Mouse (Mus musculus) MEL (cell line): ENCODE measurements around the gene Gm813. TPM values are rescaled to one million over a fixed set of nuclear protein-coding genes. Genes with fewer than 3 reads are reported as not detected.

Experiments used
- DNase-seq: peaks from one replicate; pipeline ENCODE4 v3.0.0; 2011; ENCODE audit warnings: low read depth, low spot score
- H3K27ac ChIP-seq: 2 replicates; pipeline ENCODE4 v1.5.1; 2012; ENCODE audit warnings: low read depth, mild to moderate bottlenecking, control low read depth, low read length, moderate library complexity; ENCODE audit not compliant: control insufficient read depth
- H3K27me3 ChIP-seq, 2 experiments: fragments of 150-350 bp in 1 of 2; sonication (generic) in 1 of 2; 2 replicates each; pipeline ENCODE4 v1.6.1; 2012; ENCODE audit warnings: low read length in 2 of 2, mild to moderate bottlenecking in 2 of 2, improper control_type of control experiment in 1 of 2, moderate library complexity in 1 of 2; ENCODE audit not compliant: insufficient read depth in 2 of 2, control insufficient read depth in 1 of 2
- H3K36me3 ChIP-seq, 2 experiments: 2 replicates each; pipeline ENCODE4 v1.6.1; 2012 to 2014; ENCODE audit warnings: low read length in 2 of 2, improper control_type of control experiment in 1 of 2, inconsistent platforms in 1 of 2, mild to moderate bottlenecking in 1 of 2; ENCODE audit not compliant: insufficient read depth in 2 of 2, control insufficient read depth in 1 of 2
- H3K4me1 ChIP-seq, 2 experiments: fragments of 150-350 bp in 1 of 2; sonication (generic) in 1 of 2; 2 replicates each; pipeline ENCODE4 v1.6.1; 2012; ENCODE audit warnings: low read length in 2 of 2, improper control_type of control experiment in 1 of 2, mild to moderate bottlenecking in 1 of 2; ENCODE audit not compliant: insufficient read depth in 2 of 2, control insufficient read depth in 1 of 2
- H3K4me3 ChIP-seq, 2 experiments: fragments of 150-350 bp in 1 of 2; sonication (generic) in 1 of 2; 2 replicates each; pipeline ENCODE4 v1.5.1; 2012; ENCODE audit warnings: low read depth in 2 of 2, low read length in 2 of 2, mild to moderate bottlenecking in 2 of 2, moderate library complexity in 2 of 2, control low read depth in 1 of 2, improper control_type of control experiment in 1 of 2; ENCODE audit not compliant: control insufficient read depth in 1 of 2, insufficient read depth in 1 of 2
- H3K79me2 ChIP-seq: 2 replicates; pipeline ENCODE4 v1.6.1; 2012; ENCODE audit warnings: mild to moderate bottlenecking, low read length, moderate library complexity; ENCODE audit not compliant: control insufficient read depth, poor library complexity, insufficient read depth
- H3K9ac ChIP-seq: 2 replicates; pipeline ENCODE4 v1.6.1; 2012; ENCODE audit warnings: low read depth, mild to moderate bottlenecking, control low read depth, low read length, moderate library complexity; ENCODE audit not compliant: control insufficient read depth, poor library complexity, severe bottlenecking
- H3K9me3 ChIP-seq: fragments of 150-350 bp; sonication (generic); replicated peaks from 2 replicates; pipeline ENCODE4 v1.6.1; 2012; ENCODE audit warnings: mild to moderate bottlenecking, low read length, improper control_type of control experiment, moderate library complexity; ENCODE audit not compliant: insufficient read depth
- CHD1 ChIP-seq: IDR thresholded peaks from 2 replicates; pipeline ENCODE4 v1.6.1; 2012; ENCODE audit warnings: low read depth, mild to moderate bottlenecking, inconsistent platforms, low read length, improper control_type of control experiment
- CTCF ChIP-seq, 3 experiments: IDR thresholded peaks in 2 of 3; conservative IDR thresholded peaks in 1 of 3; 2 replicates each; pipeline ENCODE4 v1.5.1; 2011 to 2012; ENCODE audit warnings: low read length in 3 of 3, low read depth in 2 of 3, mild to moderate bottlenecking in 2 of 3, improper control_type of control experiment in 1 of 3, inconsistent platforms in 1 of 3, mixed read lengths in 1 of 3, moderate library complexity in 1 of 3; ENCODE audit not compliant: control insufficient read depth in 1 of 3, insufficient read depth in 1 of 3, poor library complexity in 1 of 3, severe bottlenecking in 1 of 3
- E2F4 ChIP-seq: IDR thresholded peaks from 2 replicates; pipeline ENCODE4 v1.6.1; 2011; ENCODE audit warnings: low read depth, low read length, improper control_type of control experiment, borderline replicate concordance
- ELF1 ChIP-seq: IDR thresholded peaks from 2 replicates; pipeline ENCODE4 v1.6.1; 2014; ENCODE audit warnings: low read depth, mild to moderate bottlenecking, inconsistent platforms, low read length, improper control_type of control experiment, moderate library complexity
- ETS1 ChIP-seq: IDR thresholded peaks from 2 replicates; pipeline ENCODE4 v1.6.1; 2012; ENCODE audit warnings: low read depth, mild to moderate bottlenecking, inconsistent platforms, low read length, improper control_type of control experiment, moderate library complexity
- GATA1 ChIP-seq: IDR thresholded peaks from 2 replicates; pipeline ENCODE4 v1.6.1; 2011; ENCODE audit warnings: low read depth, low read length, improper control_type of control experiment
- JUND ChIP-seq: IDR thresholded peaks from 2 replicates; pipeline ENCODE4 v1.6.1; 2011; ENCODE audit warnings: low read depth, mild to moderate bottlenecking, improper control_type of control experiment, low read length
- MEF2A ChIP-seq: IDR thresholded peaks from 2 replicates; pipeline ENCODE4 v1.6.1; 2014; ENCODE audit warnings: low read depth, mild to moderate bottlenecking, inconsistent platforms, low read length, improper control_type of control experiment; ENCODE audit not compliant: poor library complexity, insufficient replicate concordance, severe bottlenecking; ENCODE audit errors: extremely low read depth
- MYB ChIP-seq: IDR thresholded peaks from 2 replicates; pipeline ENCODE4 v1.6.1; 2011; ENCODE audit warnings: mild to moderate bottlenecking, low read depth, low read length, improper control_type of control experiment
- NELFE ChIP-seq: IDR thresholded peaks from 2 replicates; pipeline ENCODE4 v1.6.1; 2011; ENCODE audit warnings: low read depth, low read length, improper control_type of control experiment
- POLR2A ChIP-seq, 2 experiments: IDR thresholded peaks; 2 replicates each; pipeline ENCODE4 v1.6.1; 2011 to 2012; ENCODE audit warnings: low read length in 2 of 2, mild to moderate bottlenecking in 2 of 2, control low read depth in 1 of 2, improper control_type of control experiment in 1 of 2, low read depth in 1 of 2, moderate library complexity in 1 of 2; ENCODE audit not compliant: control insufficient read depth in 1 of 2, insufficient read depth in 1 of 2, poor library complexity in 1 of 2
- RCOR1 ChIP-seq: IDR thresholded peaks from 2 replicates; pipeline ENCODE4 v1.6.1; 2012; ENCODE audit warnings: low read depth, mild to moderate bottlenecking, inconsistent platforms, low read length, improper control_type of control experiment
- SIN3A ChIP-seq: IDR thresholded peaks from 2 replicates; pipeline ENCODE4 v1.6.1; 2012; ENCODE audit warnings: low read length, improper control_type of control experiment, inconsistent platforms
- SMC3 ChIP-seq: IDR thresholded peaks from 2 replicates; pipeline ENCODE4 v1.6.1; 2011; ENCODE audit warnings: low read depth, low read length, improper control_type of control experiment
- TBP ChIP-seq: IDR thresholded peaks from 2 replicates; pipeline ENCODE4 v1.8.0; 2011; ENCODE audit warnings: low read depth, low read length, improper control_type of control experiment
- TCF12 ChIP-seq: IDR thresholded peaks from 2 replicates; pipeline ENCODE4 v1.6.1; 2014; ENCODE audit warnings: low read depth, mild to moderate bottlenecking, inconsistent platforms, low read length, improper control_type of control experiment, moderate library complexity
- ZMIZ1 ChIP-seq: IDR thresholded peaks from 2 replicates; pipeline ENCODE4 v1.6.1; 2012; ENCODE audit warnings: low read depth, mild to moderate bottlenecking, inconsistent platforms, low read length, improper control_type of control experiment, moderate library complexity
- ZNF384 ChIP-seq: IDR thresholded peaks from 2 replicates; pipeline ENCODE4 v1.6.1; 2012; ENCODE audit warnings: low read depth, mild to moderate bottlenecking, inconsistent platforms, low read length, improper control_type of control experiment
- polyA plus RNA-seq, 2 experiments: library from polyadenylated mRNA; stranded (reverse) in 1 of 2; unstranded in 1 of 2; fragments of >175 nt in 1 of 2; fragments of >200 nt in 1 of 2; gene quantifications; 2 replicates each; pipeline versions ENCODE4 v1.2.1 to v1.2.4; 2012; ENCODE audit warnings: low replicate concordance in 2 of 2, low read depth in 1 of 2; ENCODE audit not compliant: insufficient read length in 2 of 2, insufficient read depth in 1 of 2, missing spikeins in 1 of 2
- total RNA-seq: library from RNA; depleted of rRNA; stranded (reverse); fragments of 300-350 nt; gene quantifications from 2 replicates; pipeline ENCODE4 v1.2.3, GENCODE M21; 2012

The Gm813 gene
- total and polyA plus RNA-seq, 3 experiments = not detected

DNA sequence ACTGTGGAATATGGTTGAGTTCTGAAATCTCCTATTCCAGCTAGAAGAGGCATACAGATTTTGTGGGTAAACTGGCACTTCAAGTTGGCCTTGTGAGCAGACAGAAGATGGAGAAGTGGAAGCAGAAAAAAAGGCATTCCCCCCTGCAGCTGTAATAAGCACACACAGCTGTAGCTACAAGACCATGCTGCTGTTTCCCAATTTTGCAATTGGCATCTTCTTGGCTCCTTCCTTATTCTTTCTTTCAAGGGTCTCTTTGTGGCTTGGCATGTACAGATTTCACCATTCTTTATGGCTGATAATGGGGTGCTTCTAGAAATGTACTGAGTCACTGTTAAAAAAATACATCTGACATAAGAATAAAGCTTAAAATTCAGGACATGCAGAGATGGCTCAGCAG lies 568 bp upstream of the Gm813 start:
- no peak for TF ChIP-seq ZMIZ1
- TF ChIP-seq SMC3 = no peak
- no peak for TF ChIP-seq TBP
- no peak for TF ChIP-seq SIN3A
- TF ChIP-seq ETS1 = no peak
- no peak for TF ChIP-seq TCF12
- TF ChIP-seq GATA1 = no peak
- no peak for TF ChIP-seq NELFE
- TF ChIP-seq ELF1 = no peak
- TF ChIP-seq ZNF384 = 0 out of 2 replicates have a peak, but pooled peaks have one; percentile 15
- TF ChIP-seq CHD1 = no peak
- no peak for TF ChIP-seq E2F4
- 0 out of 2 replicates have a peak, but pooled peaks have one; percentile 6 for TF ChIP-seq RCOR1
- no peak for TF ChIP-seq MEF2A
- H3K27ac ChIP-seq = no peak overlapping the region

GRCm38 (mm10) chr16:58612969-58613368 lies 3.8 kb downstream of the Gm813 start:
- 0 out of 4 replicates have a peak, but pooled peaks cover 0 to 6% of the 10 kb centered on the region in 2 experiments for H3K4me1 ChIP-seq
- no peak overlapping the region for H3K27ac ChIP-seq
- no peaks in the 10 kb centered on the region for H3K36me3 ChIP-seq
- no peaks in the 10 kb centered on the region for H3K9me3 ChIP-seq
- peak; percentile 54 for DNase-seq
- no peaks in the 10 kb centered on the region for H3K79me2 ChIP-seq
- H3K9ac ChIP-seq = no peak overlapping the region
- TF ChIP-seq CTCF (IDR thresholded peaks at IDR 0.05 in 2 of 3, conservative IDR thresholded peaks at IDR 0.05 in 1 of 3; ENCODE audit: control insufficient read depth in 1 of 3, insufficient read depth in 1 of 3, low read depth in 2 of 3, low read length in 3 of 3, poor library complexity in 1 of 3, severe bottlenecking in 1 of 3) = no peak
- no peak for TF ChIP-seq POLR2A (IDR thresholded peaks at IDR 0.05; ENCODE audit: control insufficient read depth in 1 of 2, insufficient read depth in 1 of 2, low read depth in 1 of 2, low read length in 2 of 2, poor library complexity in 1 of 2)
- no peak for TF ChIP-seq JUND
- no peak for TF ChIP-seq MEF2A
- TF ChIP-seq MYB = no peak
- TF ChIP-seq ETS1 = no peak
- H3K4me3 ChIP-seq = no peak overlapping the region
- H3K27me3 ChIP-seq = no peaks in the 10 kb centered on the region

More for the DNA sequence above, 568 bp upstream of the Gm813 start:
- Histone ChIP-seq H3K4me1 (0 out of 4 replicates have a peak, but pooled peaks cover 0 to 5% of the 10 kb centered on the region in 2 experiments), H3K9ac (no peak overlapping the region), H3K36me3 (no peaks in the 10 kb centered on the region), H3K4me3 (no peak overlapping the region), H3K9me3 (no peaks in the 10 kb centered on the region), H3K27me3 (no peaks in the 10 kb centered on the region), H3K79me2 (no peaks in the 10 kb centered on the region)
- no peak for DNase-seq
